In the genomic region with DNA sequence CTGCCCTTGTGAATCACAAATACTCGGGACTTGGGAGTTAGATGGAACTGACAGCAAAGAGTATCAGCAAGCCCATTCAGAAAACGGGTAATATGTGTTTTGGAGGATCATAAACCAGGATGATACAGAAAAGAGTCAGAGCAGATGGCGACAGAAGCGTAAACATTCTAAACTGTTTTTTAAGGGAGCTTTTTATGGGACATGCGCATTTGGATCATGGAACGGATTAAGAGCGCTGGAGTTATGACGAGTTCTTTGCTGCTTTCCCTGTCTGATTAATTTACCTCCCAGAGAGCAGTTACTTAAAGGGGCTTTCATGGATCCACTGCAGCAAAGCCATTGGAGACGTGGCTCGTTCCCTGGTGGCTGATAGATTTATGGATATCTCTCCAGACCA, we compare ENCODE assay signal across 11 mouse cellular contexts.
DNase-seq lines count a peak whose midpoint lies in the region; ATAC-seq and TF ChIP-seq lines count a peak whose summit lies in the region.
"Had no signal": no experiment of that assay in that cellular context is flagged by ENCODE, and none has a peak within 500 bp of the region (broad histone marks: within the 10 kb centered on the region; RNA-seq: fewer than 3 reads in every experiment).

No protein-coding gene starts in this region.

- no peak overlapping the region for H3K27ac ChIP-seq in kidney, embryonic 16.5 days (ENCODE audit: low read length)
- peak overlapping the region; percentile 29; the same call in 1 of the 2 replicates for H3K27ac ChIP-seq in forebrain, embryonic 14.5 days (ENCODE audit: low read depth, low read length)
- H3K27ac ChIP-seq in intestine, embryonic 16.5 days (ENCODE audit: low read length) = peak overlapping the region; percentile 33; the same call in 1 of the 2 replicates
- H3K27ac ChIP-seq in midbrain, postnatal 0 days (ENCODE audit: low read depth, low read length) = no peak overlapping the region
- H3K27ac ChIP-seq: liver, embryonic 13.5 days had no signal

- peak overlapping the region; percentile 31 for H3K4me2 ChIP-seq in kidney, embryonic 16.5 days (replicated peaks; ENCODE audit: low read depth, low read length)
- H3K4me2 ChIP-seq in forebrain, embryonic 14.5 days (ENCODE audit: low read length) = peak overlapping the region; percentile 20; the same call in 1 of the 2 replicates
- peak overlapping the region; percentile 14; the same call in 1 of the 2 replicates for H3K4me2 ChIP-seq in intestine, embryonic 16.5 days (ENCODE audit: low read depth, low read length)
- no peak overlapping the region for H3K4me2 ChIP-seq in midbrain, postnatal 0 days (ENCODE audit: low read depth, low read length, poor library complexity, severe bottlenecking)
- H3K4me2 ChIP-seq: heart, embryonic 12.5 days; liver, embryonic 13.5 days had no signal

- DNase-seq in kidney, adult 11 months = no peak
- peak; percentile 73 for DNase-seq in forebrain, embryonic 14.5 days (ENCODE audit: low spot score)
- peak; percentile 33 for DNase-seq in midbrain, postnatal 0 days (ENCODE audit: low spot score)
- no peak for DNase-seq in frontal cortex, postnatal 14 days (ENCODE audit: low spot score in 2 of 2)
- DNase-seq in kidney, postnatal 14 days = no peak
- DNase-seq in left cerebral cortex, postnatal 4 days = no peak
- DNase-seq: kidney, adult 2 months; liver, embryonic 13.5 days had no signal

- no peaks in the 10 kb centered on the region for H3K36me3 ChIP-seq in kidney, embryonic 16.5 days (ENCODE audit: insufficient read depth, low read length)
- no peaks in the 10 kb centered on the region for H3K36me3 ChIP-seq in forebrain, embryonic 14.5 days (ENCODE audit: control insufficient read depth, insufficient read depth, low read length)
- no peaks in the 10 kb centered on the region for H3K36me3 ChIP-seq in intestine, embryonic 16.5 days (ENCODE audit: control insufficient read depth, insufficient read depth, low read length)
- H3K36me3 ChIP-seq in midbrain, postnatal 0 days (ENCODE audit: insufficient read depth, low read length) = no peaks in the 10 kb centered on the region
- H3K36me3 ChIP-seq: heart, embryonic 12.5 days; liver, embryonic 13.5 days had no signal

- WGBS in kidney, embryonic 16.5 days = 45% methylated on average over 10 of the region's 10 CpGs
- 37% methylated on average over 10 of the region's 10 CpGs for WGBS in forebrain, embryonic 14.5 days
- 38% methylated on average over 10 of the region's 10 CpGs for WGBS in intestine, embryonic 16.5 days
- 49% methylated on average over 10 of the region's 10 CpGs for WGBS in midbrain, postnatal 0 days

- H3K9ac ChIP-seq in kidney, embryonic 16.5 days (replicated peaks; ENCODE audit: low read length) = no peak overlapping the region
- no peak overlapping the region for H3K9ac ChIP-seq in forebrain, embryonic 14.5 days (ENCODE audit: low read length)
- H3K9ac ChIP-seq in intestine, embryonic 16.5 days (ENCODE audit: low read depth, low read length) = no peak overlapping the region
- no peak overlapping the region for H3K9ac ChIP-seq in midbrain, postnatal 0 days (replicated peaks; ENCODE audit: low read length, poor library complexity, severe bottlenecking)
- H3K9ac ChIP-seq: heart, embryonic 12.5 days; liver, embryonic 13.5 days had no signal

- no peaks in the 10 kb centered on the region for H3K4me1 ChIP-seq in kidney, embryonic 16.5 days (ENCODE audit: insufficient read depth, low read length)
- peaks cover 10% of the 10 kb centered on the region; the same call in 1 of the 2 replicates for H3K4me1 ChIP-seq in forebrain, embryonic 14.5 days (ENCODE audit: control insufficient read depth, insufficient read depth, low read length)
- 0 out of 2 replicates have a peak, but pooled peaks cover 2% of the 10 kb centered on the region for H3K4me1 ChIP-seq in intestine, embryonic 16.5 days (ENCODE audit: control insufficient read depth, insufficient read depth, low read length)
- no peaks in the 10 kb centered on the region for H3K4me1 ChIP-seq in midbrain, postnatal 0 days (ENCODE audit: insufficient read depth, low read length)
- H3K4me1 ChIP-seq: heart, embryonic 12.5 days; liver, embryonic 13.5 days had no signal

- TF ChIP-seq CTCF in midbrain, postnatal 0 days (IDR thresholded peaks at IDR 0.05) = no peak

- H3K9me3 ChIP-seq in kidney, embryonic 16.5 days (ENCODE audit: low read length) = no peaks in the 10 kb centered on the region
- no peaks in the 10 kb centered on the region for H3K9me3 ChIP-seq in forebrain, embryonic 14.5 days (replicated peaks; ENCODE audit: control insufficient read depth, low read length)
- no peaks in the 10 kb centered on the region for H3K9me3 ChIP-seq in intestine, embryonic 16.5 days (ENCODE audit: control insufficient read depth, low read length)
- H3K9me3 ChIP-seq in midbrain, postnatal 0 days (ENCODE audit: low read length) = no peaks in the 10 kb centered on the region
- H3K9me3 ChIP-seq: heart, embryonic 12.5 days; liver, embryonic 13.5 days had no signal

- no peak overlapping the region for H3K4me3 ChIP-seq in kidney, embryonic 16.5 days (ENCODE audit: low read length)
- H3K4me3 ChIP-seq in forebrain, embryonic 14.5 days (ENCODE audit: low read depth, low read length) = no peak overlapping the region
- H3K4me3 ChIP-seq in intestine, embryonic 16.5 days (ENCODE audit: low read length) = no peak overlapping the region
- H3K4me3 ChIP-seq in midbrain, postnatal 0 days (ENCODE audit: low read depth, low read length) = no peak overlapping the region
- H3K4me3 ChIP-seq: heart, embryonic 12.5 days; liver, embryonic 13.5 days had no signal

- intact Hi-C loops in left cerebral cortex, postnatal 4 days (cut with DNase I) = no loop called here

- no peaks in the 10 kb centered on the region for H3K27me3 ChIP-seq in kidney, embryonic 16.5 days (ENCODE audit: insufficient read depth, low read length)
- H3K27me3 ChIP-seq in forebrain, embryonic 14.5 days (replicated peaks; ENCODE audit: control insufficient read depth, insufficient read depth, low read length) = no peaks in the 10 kb centered on the region
- no peaks in the 10 kb centered on the region for H3K27me3 ChIP-seq in intestine, embryonic 16.5 days (replicated peaks; ENCODE audit: control insufficient read depth, insufficient read depth, low read length)
- H3K27me3 ChIP-seq in midbrain, postnatal 0 days (ENCODE audit: insufficient read depth, low read length) = no peaks in the 10 kb centered on the region
- H3K27me3 ChIP-seq: heart, embryonic 12.5 days; liver, embryonic 13.5 days had no signal

- no peak for ATAC-seq in kidney, embryonic 16.5 days (ENCODE audit: low FRiP score, low TSS enrichment)
- peak; percentile 61 for ATAC-seq in forebrain, embryonic 14.5 days
- no peak for ATAC-seq in intestine, embryonic 16.5 days
- ATAC-seq in midbrain, postnatal 0 days (ENCODE audit: low FRiP score) = no peak

Comparison
In these comparisons a context has a peak if more than half of its experiments do, and no peak if none do; other contexts are left out.
1. H3K27ac ChIP-seq: peak in forebrain, embryonic 14.5 days (single experiment) and intestine, embryonic 16.5 days (single experiment); none in kidney, embryonic 16.5 days (single experiment) and midbrain, postnatal 0 days (single experiment).
2. DNase-seq: peak in forebrain, embryonic 14.5 days (single experiment) and midbrain, postnatal 0 days (single experiment); none in kidney, adult 11 months (single experiment), frontal cortex, postnatal 14 days (0 of 2), kidney, postnatal 14 days (single experiment) and left cerebral cortex, postnatal 4 days (single experiment).